Mouse (Mus musculus) heart, postnatal 0 days (tissue): ENCODE measurements around the gene Gm45837. TPM values are rescaled to one million over a fixed set of nuclear protein-coding genes. Genes with fewer than 3 reads are reported as not detected.

Experiments used
- ATAC-seq: fragments of 200-750 bp; cut with Nextera tagmentation; 2 replicates; pipeline ENCODE4 v1.8.0; 2017; ENCODE audit warnings: low read depth, moderate number of reproducible peaks, moderate library complexity; ENCODE audit not compliant: insufficient read depth
- DNase-seq: peaks from one replicate; pipeline ENCODE4 v3.0.0-alpha.2; 2016; ENCODE audit warnings: low spot score
- H3K27ac ChIP-seq: fragments of 300-500 bp; sonication (generic); 2 replicates; pipeline ENCODE4 v1.5.1; 2014; ENCODE audit warnings: low read depth, mild to moderate bottlenecking
- H3K27me3 ChIP-seq: fragments of 300-500 bp; sonication (generic); 2 replicates; pipeline ENCODE4 v1.6.1; 2014; ENCODE audit warnings: low read length, mixed read lengths; ENCODE audit not compliant: control insufficient read depth, insufficient read depth
- H3K36me3 ChIP-seq: fragments of 300-500 bp; sonication (generic); replicated peaks from 2 replicates; pipeline ENCODE4 v1.6.1; 2014; ENCODE audit warnings: low read length, mixed read lengths; ENCODE audit not compliant: control insufficient read depth, insufficient read depth
- H3K4me1 ChIP-seq: fragments of 300-500 bp; sonication (generic); 2 replicates; pipeline ENCODE4 v1.6.1; 2014; ENCODE audit warnings: antibody characterized with exemption; ENCODE audit not compliant: control insufficient read depth, insufficient read depth
- H3K4me2 ChIP-seq: fragments of 300-500 bp; sonication (generic); 2 replicates; pipeline ENCODE4 v1.6.1; 2014; ENCODE audit warnings: low read depth, mild to moderate bottlenecking, low read length, moderate library complexity
- H3K4me3 ChIP-seq: fragments of 300-500 bp; sonication (generic); 2 replicates; pipeline ENCODE4 v1.5.1; 2014; ENCODE audit warnings: low read depth, low read length
- H3K9ac ChIP-seq: fragments of 300-500 bp; sonication (generic); replicated peaks from 2 replicates; pipeline ENCODE4 v1.6.1; 2014; ENCODE audit warnings: low read depth, low read length, mixed read lengths
- H3K9me3 ChIP-seq: fragments of 300-500 bp; sonication (generic); replicated peaks from 2 replicates; pipeline ENCODE4 v1.6.1; 2016; ENCODE audit warnings: low read length; ENCODE audit not compliant: control insufficient read depth
- CTCF ChIP-seq: IDR thresholded peaks from 2 replicates; pipeline ENCODE4 v1.5.1; 2016; ENCODE audit warnings: antibody characterized with exemption, control low read depth, low read depth
- EP300 ChIP-seq: IDR thresholded peaks from 2 replicates; pipeline ENCODE4 v1.6.1; 2016; ENCODE audit warnings: antibody characterized with exemption, low read depth
- WGBS: fragments of 180-500 bp; shearing (Covaris S2); extraction: QIAGEN DNeasy Blood & Tissue Kit; methylation state at CpG from one replicate; pipeline ENCODE4 v1.1.7; 2014; 5-methylcytosine and 5-hydroxymethylcytosine counted together
- polyA plus RNA-seq: library from polyadenylated mRNA; unstranded; fragments of >200 nt; fragmentation: Nextera tagmentation; extraction: Ambion mirVana; gene quantifications from 2 replicates; pipeline ENCODE4 v1.2.1, GENCODE M21; 2015
- total RNA-seq: library from RNA; depleted of rRNA; stranded (reverse); fragments of >200 nt; gene quantifications from 2 replicates; pipeline ENCODE4 v1.2.3, GENCODE M21; 2014; ENCODE audit warnings: low replicate concordance

Gm45837 gene
- total and polyA plus RNA-seq, 2 experiments from 2014 or later: 2.4 to 33.8 TPM

- WGBS: 31% methylated on average over 9 of the region's 9 CpGs
- Histone ChIP-seq H3K27ac (no peak overlapping the region), H3K36me3 (no peaks in the 10 kb centered on the region), H3K9ac (no peak overlapping the region), H3K4me2 (no peak overlapping the region), H3K9me3 (no peaks in the 10 kb centered on the region), H3K27me3 (0 out of 2 replicates have a peak, but pooled peaks cover 5% of the 10 kb centered on the region), H3K4me1 (no peaks in the 10 kb centered on the region), H3K4me3 (no peak overlapping the region)
- no peak for DNase-seq
- TF ChIP-seq CTCF (no peak), EP300 (no peak)
- no peak for ATAC-seq
Observed at GRCm38 (mm10) chr7:101539774-101540173, 129.1 kb downstream of the Gm45837 start.

DNA sequence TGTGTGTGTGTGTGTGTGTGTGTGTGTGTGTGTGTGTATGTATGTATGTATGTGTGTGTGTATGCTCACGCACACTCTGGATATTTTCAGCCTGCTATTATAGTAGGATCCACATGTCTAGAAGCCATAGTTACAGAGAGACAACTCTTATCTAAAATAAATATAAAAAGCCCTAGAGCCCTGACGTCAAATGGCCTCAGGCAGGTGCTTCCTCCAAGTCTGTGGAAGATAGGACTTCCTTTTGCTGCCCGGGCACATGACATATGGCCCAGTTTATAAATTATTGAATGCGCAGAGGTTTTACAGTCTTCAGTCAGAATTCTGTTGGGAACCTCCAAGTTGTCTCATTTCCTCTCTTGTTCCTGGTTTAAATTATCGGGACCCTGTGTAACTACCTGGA, 130.0 kb downstream of the Gm45837 start:
- no peak overlapping the region for H3K4me3 ChIP-seq
- H3K4me2 ChIP-seq: no peak overlapping the region
- no peak for TF ChIP-seq CTCF
- no peak for TF ChIP-seq EP300
- no peaks in the 10 kb centered on the region for H3K4me1 ChIP-seq
- no peak overlapping the region for H3K27ac ChIP-seq
- no peaks in the 10 kb centered on the region for H3K9me3 ChIP-seq
- no peaks in the 10 kb centered on the region for H3K36me3 ChIP-seq
- H3K9ac ChIP-seq: no peak overlapping the region
- DNase-seq (no peak), ATAC-seq (no peak)
- 0 out of 2 replicates have a peak, but pooled peaks cover 5% of the 10 kb centered on the region for H3K27me3 ChIP-seq
- WGBS: 43% methylated on average over 5 of the region's 5 CpGs

DNA sequence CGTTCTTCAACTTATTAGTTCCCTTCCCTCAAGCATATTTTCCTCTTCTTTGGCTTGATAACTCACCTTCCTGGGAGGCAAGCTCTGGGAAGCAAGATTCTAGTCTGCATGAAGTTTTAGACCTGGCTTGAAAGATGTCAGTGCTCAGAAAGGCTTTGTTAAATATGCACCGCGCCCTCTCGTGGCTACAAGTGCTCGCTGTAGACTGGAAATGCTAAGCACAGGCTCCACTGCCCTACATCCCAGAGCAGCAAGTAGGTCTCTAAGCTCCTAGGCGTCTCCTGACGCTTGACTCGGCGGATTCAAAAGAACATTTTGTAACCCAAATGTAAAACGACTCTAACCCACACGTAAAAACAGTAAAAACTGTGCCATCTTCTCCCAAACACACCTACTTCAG, 130.4 kb downstream of the Gm45837 start:
- TF ChIP-seq EP300: no peak
- TF ChIP-seq CTCF: peak; percentile 69
- peak; percentile 55; the same call in 1 of the 2 replicates for ATAC-seq

DNA sequence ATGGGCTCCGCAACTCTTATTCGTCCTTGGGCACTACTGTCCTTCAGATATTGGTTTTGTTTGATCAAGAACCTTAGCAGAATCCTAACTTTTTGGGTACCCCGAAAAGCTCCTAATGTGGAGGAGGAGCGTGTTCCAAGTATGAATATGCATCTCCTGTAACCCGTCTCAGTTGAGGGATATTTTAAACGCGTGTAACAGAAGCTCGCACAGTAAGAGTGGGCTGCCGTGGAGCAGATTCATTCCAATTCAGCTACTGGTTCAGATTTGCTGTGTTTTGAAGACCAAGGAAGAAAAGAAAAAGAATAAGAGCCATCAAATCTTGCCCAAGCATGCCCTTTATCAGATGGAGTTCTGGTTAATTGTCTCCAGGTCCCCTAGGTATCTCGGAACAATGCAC, 131.0 kb downstream of the Gm45837 start:
- no peaks in the 10 kb centered on the region for H3K9me3 ChIP-seq
- no peak overlapping the region for H3K4me3 ChIP-seq
- no peak overlapping the region for H3K27ac ChIP-seq
- no peaks in the 10 kb centered on the region for H3K4me1 ChIP-seq
- no peak for DNase-seq
- no peaks in the 10 kb centered on the region for H3K36me3 ChIP-seq
- H3K9ac ChIP-seq: no peak overlapping the region
- 67% methylated on average over 10 of the region's 10 CpGs for WGBS
- ATAC-seq: no peak
- H3K4me2 ChIP-seq: no peak overlapping the region
- TF ChIP-seq CTCF: no peak
- TF ChIP-seq EP300: no peak
- H3K27me3 ChIP-seq: 0 out of 2 replicates have a peak, but pooled peaks cover 5% of the 10 kb centered on the region

More for the DNA sequence above, 130.4 kb downstream of the Gm45837 start:
- WGBS: 3% methylated on average over 11 of the region's 11 CpGs
- Histone ChIP-seq H3K4me1 (no peaks in the 10 kb centered on the region), H3K9me3 (no peaks in the 10 kb centered on the region), H3K27ac (no peak overlapping the region), H3K9ac (no peak overlapping the region), H3K4me2 (no peak overlapping the region), H3K27me3 (0 out of 2 replicates have a peak, but pooled peaks cover 5% of the 10 kb centered on the region), H3K36me3 (no peaks in the 10 kb centered on the region), H3K4me3 (no peak overlapping the region)
- DNase-seq: peak; percentile 58

DNA sequence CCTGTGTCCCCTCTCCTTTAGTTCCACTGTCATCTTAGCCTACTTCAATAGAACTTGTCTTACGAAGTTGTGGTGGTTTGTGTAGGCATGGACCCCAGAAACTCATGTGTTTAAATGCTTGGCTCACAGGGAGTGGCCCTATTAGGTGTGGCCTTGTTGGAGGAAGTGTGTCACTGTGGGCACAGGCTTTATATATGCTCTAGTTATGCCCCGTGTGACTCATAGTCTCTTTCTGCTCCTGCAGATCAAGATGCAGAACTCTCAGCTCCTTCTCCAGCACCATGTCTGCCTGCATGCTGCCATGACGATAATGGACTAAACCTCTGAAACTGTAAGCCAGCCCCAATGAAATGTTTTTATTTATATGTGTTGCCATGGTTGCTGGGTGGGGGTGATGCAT, 137.0 kb downstream of the Gm45837 start:
- no peak overlapping the region for H3K4me2 ChIP-seq
- ATAC-seq (no peak), DNase-seq (no peak)
- H3K4me3 ChIP-seq: no peak overlapping the region
- WGBS: 73% methylated on average over 3 of the region's 3 CpGs
- H3K27me3 ChIP-seq: no peaks in the 10 kb centered on the region
- no peaks in the 10 kb centered on the region for H3K4me1 ChIP-seq
- no peaks in the 10 kb centered on the region for H3K36me3 ChIP-seq
- TF ChIP-seq EP300: no peak
- no peak for TF ChIP-seq CTCF
- no peaks in the 10 kb centered on the region for H3K9me3 ChIP-seq
- no peak overlapping the region for H3K27ac ChIP-seq
- no peak overlapping the region for H3K9ac ChIP-seq

GRCm38 (mm10) chr7:101549266-101549665, 138.6 kb downstream of the Gm45837 start:
- TF ChIP-seq CTCF (no peak), EP300 (no peak)
- 83% methylated on average over 3 of the region's 3 CpGs for WGBS

More at GRCm38 (mm10) chr7:101549266-101549665, 138.6 kb downstream of the Gm45837 start:
- Histone ChIP-seq H3K9ac (no peak overlapping the region), H3K4me1 (no peaks in the 10 kb centered on the region), H3K4me2 (no peak overlapping the region), H3K4me3 (no peak overlapping the region), H3K36me3 (no peaks in the 10 kb centered on the region), H3K9me3 (no peaks in the 10 kb centered on the region), H3K27me3 (no peaks in the 10 kb centered on the region), H3K27ac (no peak overlapping the region)
- no peak for DNase-seq
- ATAC-seq: no peak
